Mouse (Mus musculus) hematopoietic stem cell, adult 5-6 weeks (primary cell): Measurements from ENCODE around the gene Abr. TPM values are rescaled to one million over a fixed set of nuclear protein-coding genes. Genes with fewer than 3 reads are reported as not detected.

Experiments used
- ATAC-seq, 2 experiments: fragments of 125-278 bp in 1 of 2; replicated peaks in 1 of 2; 2 replicates each; pipeline ENCODE4 v1.8.0; 2016 to 2017; ENCODE audit warnings: inconsistent platforms in 2 of 2, mild to moderate bottlenecking in 2 of 2, moderate number of reproducible peaks in 2 of 2, low read depth in 1 of 2, moderate TSS enrichment in 1 of 2; ENCODE audit not compliant: low FRiP score in 2 of 2, poor library complexity in 2 of 2, severe bottlenecking in 2 of 2, insufficient read depth in 1 of 2, low TSS enrichment in 1 of 2
- total RNA-seq: library from RNA; stranded (forward); fragments of 172-1452, 232-1000 nt; gene quantifications from 2 replicates; pipeline ENCODE4 v1.2.3, GENCODE M21; 2017

Abr gene
- total RNA-seq, 1 experiment from 2014 or later, result 52.9 TPM

DNA sequence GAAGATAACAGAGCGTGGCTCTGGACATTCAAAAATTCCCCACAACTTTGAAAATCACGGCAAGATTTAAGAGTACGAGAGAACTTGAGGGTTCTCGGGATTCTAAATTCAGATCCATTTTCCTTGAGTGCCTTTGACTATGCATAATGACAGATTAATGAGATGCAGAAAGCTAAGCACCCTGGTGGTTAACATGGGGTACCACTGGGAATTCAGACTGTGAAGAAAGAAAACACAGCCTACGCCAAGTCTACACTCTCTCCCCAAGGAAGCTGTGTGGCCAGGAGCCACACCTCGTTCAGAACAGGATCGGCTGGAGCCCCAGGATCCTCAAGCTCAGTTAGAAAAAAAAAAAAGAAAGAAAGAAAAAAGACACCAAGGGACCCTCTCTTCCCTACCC, 229.6 kb downstream of the Abr start:
- no peak for ATAC-seq

DNA sequence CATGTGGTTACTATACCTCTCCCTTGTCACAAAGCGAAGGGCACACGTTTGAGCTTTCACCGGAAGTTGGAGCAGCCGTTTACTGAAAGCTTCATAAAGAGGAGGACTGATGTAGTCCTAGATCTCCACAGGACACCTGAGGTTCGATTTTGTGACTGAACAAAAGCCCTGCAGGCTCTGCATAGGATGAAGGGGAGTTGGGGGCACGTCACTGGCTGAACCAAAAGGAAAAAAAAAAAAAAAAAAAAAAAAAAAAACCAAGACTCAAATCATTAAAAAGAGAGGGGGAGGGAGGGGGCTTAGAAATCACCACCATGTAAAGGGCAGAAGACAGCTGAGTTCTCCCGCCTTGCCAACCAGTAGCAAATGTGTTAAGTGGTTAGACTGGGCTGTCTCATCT, 233.4 kb downstream of the Abr start:
- ATAC-seq, result no peak

DNA sequence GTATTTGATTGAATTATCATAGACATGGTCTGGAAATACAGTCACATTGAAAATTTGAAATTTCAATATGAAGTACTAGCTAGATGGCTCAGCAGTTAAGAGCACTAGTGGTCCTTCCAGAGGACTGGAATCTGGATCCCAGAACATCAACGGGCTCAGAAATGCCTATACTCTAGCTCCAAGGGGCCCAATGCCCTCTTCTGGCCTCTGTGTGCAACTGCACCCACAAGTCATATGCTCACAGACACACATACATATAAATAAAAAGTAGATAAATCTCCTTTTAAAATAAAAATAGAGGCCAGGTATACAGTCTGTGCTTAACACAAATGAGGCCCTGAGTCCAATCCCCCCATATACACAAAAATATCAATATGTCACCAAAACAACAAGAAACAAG, 235.0 kb downstream of the Abr start:
- ATAC-seq, result no peak

DNA sequence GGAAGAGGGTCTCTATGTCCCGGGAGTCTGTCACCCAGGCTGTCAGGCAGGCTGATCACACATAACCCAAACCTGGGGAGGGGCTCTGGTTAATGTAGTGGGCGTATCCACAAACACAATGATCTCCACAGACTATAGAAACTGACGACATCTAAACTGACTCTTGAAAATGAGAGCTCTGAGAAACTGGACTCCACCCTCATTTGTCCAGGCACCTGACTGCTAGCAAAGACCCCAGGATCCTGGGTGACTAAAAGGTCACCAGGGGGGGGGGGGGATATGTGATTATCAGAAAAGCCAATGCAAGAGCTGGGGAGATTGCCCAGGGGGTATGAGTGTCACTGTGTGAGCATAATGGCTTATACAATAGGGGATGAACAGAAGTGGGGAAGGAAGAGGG, 236.4 kb downstream of the Abr start:
- no peak for ATAC-seq

DNA sequence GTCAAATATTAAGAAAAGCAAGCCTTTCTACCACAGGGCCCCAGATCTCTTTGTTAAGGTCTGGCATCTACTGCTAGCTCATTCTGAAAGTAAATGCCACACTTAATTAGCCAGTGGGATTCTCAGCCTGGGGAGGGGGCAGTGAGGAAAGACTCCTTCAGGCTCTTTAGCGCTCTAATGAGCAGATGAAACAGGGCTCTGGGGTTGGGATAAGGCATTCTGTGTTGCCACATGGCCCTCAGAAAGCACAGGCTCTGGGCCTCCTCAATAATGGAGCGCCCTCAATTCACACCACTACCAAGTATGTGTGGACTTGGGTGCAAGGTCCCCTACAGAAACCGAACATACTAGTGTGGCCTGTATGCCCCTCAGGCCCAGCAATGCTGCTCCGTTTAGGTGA, 237.1 kb downstream of the Abr start:
- ATAC-seq, result no peak

DNA sequence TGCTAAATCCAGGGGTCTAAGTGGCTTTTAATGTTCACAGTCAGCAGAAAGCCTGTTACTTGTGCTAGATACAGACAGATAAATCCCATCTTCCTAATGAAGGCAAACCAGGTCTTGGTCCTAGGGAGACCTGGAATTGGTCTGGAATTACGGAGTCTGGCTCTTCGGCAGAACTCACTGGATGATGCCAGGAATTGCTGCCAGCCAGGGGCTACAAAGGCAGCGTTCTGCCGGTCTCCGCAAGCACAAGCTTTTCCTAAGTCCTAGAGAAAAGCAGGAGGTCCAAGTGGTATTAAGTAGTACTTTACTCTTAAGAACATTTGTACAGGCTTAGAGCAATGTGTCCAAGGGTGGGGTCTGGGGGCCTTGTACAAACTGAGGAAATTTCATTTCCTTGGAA, 237.8 kb downstream of the Abr start:
- ATAC-seq, result no peak

DNA sequence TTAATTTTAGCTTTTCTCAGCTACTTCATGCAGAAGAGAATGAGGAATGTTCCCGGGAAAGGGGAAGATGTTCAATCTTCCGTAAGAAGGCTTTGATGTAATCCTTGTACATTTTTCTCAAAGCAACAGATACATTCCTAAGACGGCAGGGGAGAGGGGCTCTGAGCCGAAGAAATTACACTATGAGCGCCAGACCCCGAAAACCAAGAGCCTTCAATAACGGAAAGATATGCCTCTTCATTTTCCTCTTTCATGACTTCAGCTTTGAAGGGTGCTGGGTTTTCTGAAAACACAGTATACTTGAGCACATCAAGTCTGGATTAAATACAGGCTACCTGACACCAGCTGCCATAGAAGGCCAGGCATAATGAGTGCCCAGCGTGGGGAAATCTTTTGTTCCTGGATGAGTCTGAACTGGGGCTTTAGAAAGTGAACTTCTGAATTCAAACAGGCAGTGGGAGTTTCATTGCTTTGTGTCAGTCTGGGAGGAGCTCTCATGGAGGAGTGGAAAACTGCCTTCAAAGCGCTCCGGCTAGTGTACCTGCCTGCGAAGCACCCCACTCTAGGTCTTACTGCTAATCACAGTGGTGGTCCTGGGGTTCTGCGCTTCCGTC, 239.3 kb downstream of the Abr start:
- no peak for ATAC-seq

DNA sequence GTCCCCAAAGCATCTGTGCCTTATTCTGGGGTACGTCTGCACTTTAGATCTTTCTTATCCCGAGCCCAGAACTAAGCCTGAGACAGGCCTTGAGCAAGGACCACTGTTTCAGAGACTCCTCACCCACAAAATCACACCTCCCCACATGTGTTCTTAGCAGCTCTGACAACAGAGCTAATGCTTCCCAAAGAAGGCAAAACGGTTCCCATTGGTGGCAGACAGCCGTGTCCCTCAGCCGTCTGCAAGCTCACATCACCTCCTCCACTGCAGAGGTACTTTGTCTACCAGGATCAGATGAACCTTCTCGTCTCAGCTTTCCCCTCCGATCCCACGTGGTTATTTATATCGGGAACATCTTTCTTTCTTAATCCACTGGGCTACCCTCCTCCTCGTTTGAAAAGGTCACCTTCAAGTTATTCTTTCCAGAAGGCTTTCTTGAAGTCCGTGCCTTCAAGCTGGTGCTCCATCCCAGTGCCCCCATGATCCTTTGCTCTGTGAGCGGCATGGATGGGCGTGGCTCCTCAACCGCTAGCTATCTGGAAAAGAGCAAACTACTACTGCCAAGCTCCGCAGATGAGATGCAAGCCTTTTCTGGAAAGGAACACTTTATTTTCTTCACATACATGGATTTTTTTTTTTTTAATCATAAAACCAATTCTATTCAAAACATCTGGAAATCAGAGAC, 240.8 kb downstream of the Abr start:
- no peak for ATAC-seq

DNA sequence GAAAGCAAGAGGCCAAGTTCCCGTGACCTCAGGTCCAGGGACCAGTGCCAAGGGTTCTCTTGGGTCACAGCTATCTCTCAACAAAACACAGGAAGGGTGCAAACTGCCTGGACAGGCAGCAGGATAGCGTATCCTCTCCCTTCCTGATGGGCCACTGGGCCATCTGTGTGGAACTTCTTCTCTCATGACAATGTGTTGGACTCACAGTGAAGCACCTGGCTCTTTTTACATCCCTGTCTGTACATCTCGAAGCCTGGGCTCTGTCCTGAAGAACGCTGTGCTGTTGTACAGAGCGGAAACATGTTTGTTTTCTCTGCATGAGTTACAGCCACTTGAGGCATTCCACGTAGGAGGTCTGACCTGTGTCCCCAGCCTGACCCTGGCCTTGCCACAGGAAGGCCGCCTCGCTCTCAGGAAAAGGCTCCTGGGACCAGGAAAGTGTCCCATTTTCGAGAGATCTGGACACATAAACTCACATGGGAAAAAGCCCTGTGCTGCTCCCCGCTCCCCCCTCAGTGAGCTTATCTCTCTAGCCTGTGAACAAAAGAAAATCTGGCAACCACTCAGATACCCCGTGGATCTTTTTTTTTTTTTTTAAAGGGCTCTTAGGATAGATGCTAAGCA, 242.1 kb downstream of the Abr start:
- no peak for ATAC-seq

DNA sequence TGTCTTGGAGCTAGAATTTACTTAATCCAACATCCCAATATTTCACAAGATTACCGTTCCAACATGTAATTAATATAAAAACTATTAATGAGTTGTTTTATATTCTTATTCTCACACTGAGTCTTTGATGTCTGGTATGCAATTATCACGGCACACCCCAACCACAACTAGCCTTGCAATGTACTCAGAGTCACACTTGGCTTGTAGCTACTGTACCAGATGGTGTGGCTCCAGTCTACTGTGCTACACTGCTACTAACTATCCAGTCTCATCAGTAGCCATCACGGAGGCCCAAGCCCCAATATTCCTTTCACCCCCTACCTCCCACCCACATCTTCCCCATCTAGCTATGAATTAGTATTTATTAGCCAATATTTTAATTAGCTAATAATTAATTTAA, 245.7 kb downstream of the Abr start:
- ATAC-seq, result no peak

DNA sequence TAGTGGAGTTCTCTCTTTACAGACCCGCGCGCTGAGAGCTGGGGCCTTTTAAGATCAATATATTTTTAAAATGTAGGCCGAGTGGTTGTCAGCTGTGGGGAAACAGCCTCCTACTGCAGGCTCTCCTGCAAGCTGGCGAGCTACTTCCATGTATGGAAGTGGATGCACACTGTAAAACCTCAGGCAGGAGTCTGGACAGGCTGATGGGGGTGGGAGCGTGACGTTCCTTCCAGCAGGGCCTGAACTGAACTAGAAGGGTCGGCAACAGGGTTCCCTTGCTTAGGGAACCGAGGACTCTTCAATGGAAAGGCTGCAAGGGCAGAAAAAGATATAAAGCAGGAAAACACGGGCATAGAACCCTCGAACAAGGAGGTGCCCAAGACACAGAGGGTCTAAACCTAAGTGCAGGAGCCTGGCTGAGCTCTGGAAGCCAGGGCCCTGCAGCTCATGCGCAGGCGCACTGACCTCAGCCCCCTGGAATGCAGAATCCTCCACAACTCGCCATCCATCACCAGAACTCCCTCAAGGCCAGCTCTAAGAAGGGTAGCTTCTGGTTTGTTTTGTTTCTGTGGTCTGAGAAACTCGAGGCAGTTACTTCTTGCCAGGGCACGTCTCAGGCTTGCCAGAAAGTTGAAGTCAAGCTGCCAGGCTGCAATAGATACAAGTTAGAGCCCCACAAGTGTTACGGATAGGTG, 247.5 kb downstream of the Abr start:
- no peak for ATAC-seq

DNA sequence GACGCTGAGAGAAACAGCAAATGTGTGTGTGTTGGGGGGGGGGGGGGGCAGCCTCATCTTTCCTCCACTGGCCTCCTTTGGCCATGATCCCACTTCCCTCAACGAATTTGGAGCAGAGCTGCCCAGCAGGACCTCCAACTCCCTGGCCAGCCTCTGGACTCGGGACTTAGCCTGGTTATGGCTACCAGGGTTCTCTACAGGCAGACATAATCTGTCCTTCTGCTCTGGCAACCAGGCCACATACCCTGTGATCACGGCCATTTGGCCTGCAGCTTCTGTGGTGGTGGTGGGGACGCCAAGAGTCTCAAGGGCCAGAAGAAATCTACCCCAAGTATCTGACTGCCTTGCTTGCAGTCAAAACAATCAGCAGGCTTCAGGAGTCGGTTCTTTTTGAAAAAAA, 249.6 kb downstream of the Abr start:
- ATAC-seq, result no peak

DNA sequence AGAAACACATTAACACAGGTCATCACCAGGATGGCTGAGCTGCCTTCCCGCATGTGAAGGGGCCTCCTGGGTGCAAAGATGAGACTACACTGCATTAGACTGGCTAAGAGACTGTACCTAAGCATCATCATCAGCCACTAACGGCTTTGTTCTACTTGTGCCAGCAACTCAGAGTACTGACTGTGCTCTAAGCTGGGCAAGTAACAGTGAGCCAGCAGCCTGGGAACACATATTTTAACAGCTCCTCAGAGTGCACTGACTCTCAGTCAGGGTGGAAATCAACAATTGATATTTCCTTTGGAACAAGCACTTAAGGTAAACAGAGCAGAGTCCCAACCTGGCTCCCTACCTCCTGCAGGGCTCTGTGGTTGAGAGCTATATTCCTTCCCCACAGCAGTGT, 250.0 kb downstream of the Abr start:
- ATAC-seq, result no peak

DNA sequence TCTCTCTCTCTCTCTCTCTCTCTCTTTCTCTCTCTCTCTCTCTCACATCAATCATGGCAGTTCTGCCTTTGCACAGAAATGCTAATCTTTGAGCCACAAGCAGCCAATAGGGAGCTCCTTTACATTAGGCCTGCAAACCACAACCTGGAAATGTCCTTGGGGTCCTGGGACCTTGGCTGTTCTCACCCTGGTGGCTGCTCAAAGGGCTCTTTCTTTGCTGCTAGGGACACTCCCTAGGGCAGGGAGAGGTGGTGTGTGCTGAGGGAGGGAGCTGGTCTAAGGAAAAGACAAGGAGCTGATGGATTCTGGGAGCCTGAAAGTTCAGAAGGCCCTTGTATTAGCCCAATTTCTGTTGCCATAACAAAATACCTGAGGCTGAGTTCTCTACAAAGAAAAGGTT, 251.6 kb downstream of the Abr start:
- no peak for ATAC-seq

Other genes with a start within 250 kb of the Abr start
- gene Nxn, start 223.2 kb downstream of the Abr start, total RNA-seq, result 7.9 and 13.3 TPM in 2 replicates
- 6.7 and 10.2 TPM in 2 replicates for gene Timm22, start 215.4 kb downstream of the Abr start, total RNA-seq
- not detected in 2 replicates for gene Bhlha9, start 50.2 kb upstream of the Abr start, total RNA-seq
- not detected in 2 replicates for gene Trarg1, start 57.5 kb upstream of the Abr start, total RNA-seq
- gene Gosr1, start 141.3 kb upstream of the Abr start, total RNA-seq, result 48.6 and 99.6 TPM in 2 replicates
- gene Cpd, start 224.7 kb upstream of the Abr start, total RNA-seq, result 10.4 and 16.8 TPM in 2 replicates